Mouse (Mus musculus) kidney, postnatal 14 days (tissue): ENCODE data around the gene Olfr348.

Source experiments
- DNase-seq: peaks from one replicate; pipeline ENCODE4 v3.0.0; 2022; ENCODE audit warnings: mixed read lengths

Olfr348 gene

DNA sequence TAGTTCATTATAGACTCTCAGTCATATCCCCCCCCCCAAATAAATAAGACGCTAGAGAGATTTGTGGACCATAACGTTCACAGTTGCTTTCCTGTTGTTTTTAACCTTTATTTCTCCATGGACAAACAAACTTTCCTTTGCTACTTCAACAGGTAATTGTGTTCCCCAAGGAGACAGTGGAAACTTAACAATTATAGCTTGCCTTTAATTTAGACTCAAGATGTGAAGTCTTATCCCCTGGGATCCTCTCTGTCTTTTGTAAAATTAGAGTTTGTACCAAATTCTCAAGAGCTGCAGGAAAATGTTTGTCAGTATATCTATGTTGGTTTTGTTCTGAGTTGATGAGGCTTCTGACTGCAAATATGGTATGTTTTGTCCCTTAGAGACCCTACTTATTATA lies at the start of gene Olfr348:
TSS of gene Olfr348 (plus strand) at position 301 of the 400 bp plus-strand sequence.
- no peak for DNase-seq

DNA sequence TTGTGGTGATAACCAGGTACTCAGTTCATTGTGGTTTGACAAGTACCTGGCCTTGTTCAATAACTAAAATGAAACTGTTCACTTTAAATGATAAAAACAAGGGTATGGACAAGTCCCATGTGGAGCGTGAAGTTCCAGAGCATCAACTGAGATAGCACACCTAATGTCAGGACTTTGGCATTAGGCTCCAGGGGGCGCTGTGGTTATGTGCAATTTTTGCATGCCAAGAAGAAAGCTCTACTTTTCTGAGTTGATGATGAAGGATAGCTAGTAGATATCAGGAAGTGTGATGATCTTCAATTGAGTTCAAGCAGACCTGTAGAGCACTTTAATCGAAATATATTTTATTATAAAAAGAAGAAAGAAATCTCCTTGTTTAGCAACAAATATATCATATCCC lies 47.9 kb upstream of the Olfr348 start:
- DNase-seq: no peak

DNA sequence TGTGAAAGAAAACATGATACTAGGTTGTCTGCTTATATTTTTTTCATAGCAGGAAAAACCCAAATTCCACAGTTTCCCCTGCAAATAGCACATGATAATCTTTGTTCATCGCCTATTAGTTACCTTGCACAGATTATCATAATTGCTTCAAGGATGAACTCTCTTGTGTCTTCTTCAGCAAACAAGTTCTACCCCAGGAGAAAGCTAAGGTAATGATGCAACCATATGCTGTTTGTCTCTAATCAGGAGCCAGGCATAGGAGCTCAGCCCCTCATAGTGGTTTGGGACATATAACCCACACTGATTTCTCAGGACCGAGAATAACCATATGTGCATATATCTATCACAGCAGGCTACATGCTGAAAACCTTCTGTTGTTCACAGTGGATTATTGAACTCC lies 6.2 kb downstream of the Olfr348 start, which contains the start of gene Olfr50:
TSS of gene Olfr50 (plus strand) at position 301 of the 400 bp plus-strand sequence.
- no peak for DNase-seq

DNA sequence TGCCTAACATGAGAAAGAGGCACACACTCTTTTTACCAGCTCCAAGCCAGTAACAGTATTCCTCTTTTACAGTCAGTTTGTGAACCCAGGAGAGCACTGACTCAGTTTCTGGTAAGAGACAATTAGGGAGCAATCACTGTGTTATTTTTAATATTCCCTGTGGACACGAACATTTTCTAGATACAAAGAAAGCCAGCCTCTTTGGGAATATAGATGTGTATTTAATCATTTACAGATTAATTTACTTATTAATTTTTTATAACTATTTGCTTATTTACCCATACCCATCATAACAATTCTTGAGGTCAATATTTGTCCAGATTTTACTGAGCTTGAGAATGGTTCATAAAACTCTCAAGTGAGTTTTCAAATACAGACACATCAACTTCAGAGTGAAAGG lies 32.9 kb downstream of the Olfr348 start, which contains the start of gene Olfr3:
TSS of gene Olfr3 (minus strand) at position 101 of the 400 bp plus-strand sequence.
- no peak for DNase-seq
